Mouse (Mus musculus): Measurements from ENCODE around the gene Ap1m2. TPM values are rescaled to one million over a fixed set of nuclear protein-coding genes. Genes with fewer than 3 reads are reported as not detected.

The Ap1m2 gene
- polyA plus RNA-seq, 1 experiment from 2014 or later: 16.3 TPM

- peaks cover 10% of the 10 kb centered on the region for H3K36me3 ChIP-seq (replicated peaks; ENCODE audit: control insufficient read depth, insufficient read depth, low read depth, low read length)
- no peaks in the 10 kb centered on the region for H3K27me3 ChIP-seq (ENCODE audit: control insufficient read depth, insufficient read depth, low read length)
- H3K27ac ChIP-seq (replicated peaks; ENCODE audit: low read depth, low read length): no peak overlapping the region
- no peak overlapping the region for H3K9ac ChIP-seq (replicated peaks; ENCODE audit: low read length)
- H3K4me1 ChIP-seq (ENCODE audit: control insufficient read depth, insufficient read depth, low read length): peaks cover 4% of the 10 kb centered on the region; the same call in 1 of the 2 replicates
- 82% methylated on average over 3 of the region's 3 CpGs for WGBS
- ATAC-seq (replicated peaks; ENCODE audit: insufficient number of reproducible peaks, low FRiP score, low TSS enrichment, low read depth): no peak
- no peak overlapping the region for H3K4me3 ChIP-seq (ENCODE audit: low read depth, low read length)
- no peak for DNase-seq (ENCODE audit: low spot score)
- H3K9me3 ChIP-seq (replicated peaks; ENCODE audit: control insufficient read depth, low read length): no peaks in the 10 kb centered on the region
- no peak overlapping the region for H3K4me2 ChIP-seq (ENCODE audit: low read depth, low read length)
Observed at GRCm38 (mm10) chr9:21283994-21284393, 28.1 kb downstream of the Ap1m2 start.

- H3K36me3 ChIP-seq (replicated peaks; ENCODE audit: control insufficient read depth, insufficient read depth, low read depth, low read length): peaks cover 10% of the 10 kb centered on the region
- no peak overlapping the region for H3K27ac ChIP-seq (replicated peaks; ENCODE audit: low read depth, low read length)
- WGBS: 93% methylated on average over 5 of the region's 5 CpGs
- no peaks in the 10 kb centered on the region for H3K9me3 ChIP-seq (replicated peaks; ENCODE audit: control insufficient read depth, low read length)
- peaks cover 4% of the 10 kb centered on the region; the same call in 1 of the 2 replicates for H3K4me1 ChIP-seq (ENCODE audit: control insufficient read depth, insufficient read depth, low read length)
- no peak for ATAC-seq (replicated peaks; ENCODE audit: insufficient number of reproducible peaks, low FRiP score, low TSS enrichment, low read depth)
- no peak overlapping the region for H3K9ac ChIP-seq (replicated peaks; ENCODE audit: low read length)
- H3K4me2 ChIP-seq (ENCODE audit: low read depth, low read length): no peak overlapping the region
- H3K27me3 ChIP-seq (ENCODE audit: control insufficient read depth, insufficient read depth, low read length): no peaks in the 10 kb centered on the region
- DNase-seq (ENCODE audit: low spot score): no peak
- H3K4me3 ChIP-seq (ENCODE audit: low read depth, low read length): no peak overlapping the region
Observed at GRCm38 (mm10) chr9:21283591-21283990, 28.5 kb downstream of the Ap1m2 start.

- Histone ChIP-seq H3K27ac (replicated peaks; ENCODE audit: low read depth, low read length) (no peak overlapping the region), H3K9ac (replicated peaks; ENCODE audit: low read length) (no peak overlapping the region), H3K9me3 (replicated peaks; ENCODE audit: control insufficient read depth, low read length) (no peaks in the 10 kb centered on the region), H3K4me1 (ENCODE audit: control insufficient read depth, insufficient read depth, low read length) (no peaks in the 10 kb centered on the region), H3K4me2 (ENCODE audit: low read depth, low read length) (no peak overlapping the region), H3K4me3 (ENCODE audit: low read depth, low read length) (no peak overlapping the region), H3K27me3 (ENCODE audit: control insufficient read depth, insufficient read depth, low read length) (no peaks in the 10 kb centered on the region), H3K36me3 (replicated peaks; ENCODE audit: control insufficient read depth, insufficient read depth, low read depth, low read length) (peaks cover 15% of the 10 kb centered on the region)
- 94% methylated on average over 5 of the region's 5 CpGs for WGBS
- no peak for ATAC-seq (replicated peaks; ENCODE audit: insufficient number of reproducible peaks, low FRiP score, low TSS enrichment, low read depth)
- DNase-seq (ENCODE audit: low spot score): no peak
Observed at GRCm38 (mm10) chr9:21277776-21278175, 34.4 kb downstream of the Ap1m2 start.

GRCm38 (mm10) chr9:21276307-21276706, 35.8 kb downstream of the Ap1m2 start:
- H3K9me3 ChIP-seq (replicated peaks; ENCODE audit: control insufficient read depth, low read length): no peaks in the 10 kb centered on the region
- no peaks in the 10 kb centered on the region for H3K27me3 ChIP-seq (ENCODE audit: control insufficient read depth, insufficient read depth, low read length)
- no peak for ATAC-seq (replicated peaks; ENCODE audit: insufficient number of reproducible peaks, low FRiP score, low TSS enrichment, low read depth)
- H3K9ac ChIP-seq (replicated peaks; ENCODE audit: low read length): no peak overlapping the region
- WGBS: 94% methylated on average over 8 of the region's 8 CpGs
- H3K4me2 ChIP-seq (ENCODE audit: low read depth, low read length): no peak overlapping the region
- H3K4me1 ChIP-seq (ENCODE audit: control insufficient read depth, insufficient read depth, low read length): no peaks in the 10 kb centered on the region
- no peak overlapping the region for H3K4me3 ChIP-seq (ENCODE audit: low read depth, low read length)
- DNase-seq (ENCODE audit: low spot score): no peak
- H3K27ac ChIP-seq (replicated peaks; ENCODE audit: low read depth, low read length): no peak overlapping the region
- peaks cover 15% of the 10 kb centered on the region for H3K36me3 ChIP-seq (replicated peaks; ENCODE audit: control insufficient read depth, insufficient read depth, low read depth, low read length)

GRCm38 (mm10) chr9:21275727-21276126, 36.4 kb downstream of the Ap1m2 start:
- Histone ChIP-seq H3K4me1 (ENCODE audit: control insufficient read depth, insufficient read depth, low read length) (no peaks in the 10 kb centered on the region), H3K4me2 (ENCODE audit: low read depth, low read length) (no peak overlapping the region), H3K36me3 (replicated peaks; ENCODE audit: control insufficient read depth, insufficient read depth, low read depth, low read length) (peaks cover 15% of the 10 kb centered on the region), H3K4me3 (ENCODE audit: low read depth, low read length) (no peak overlapping the region), H3K27ac (replicated peaks; ENCODE audit: low read depth, low read length) (no peak overlapping the region), H3K27me3 (ENCODE audit: control insufficient read depth, insufficient read depth, low read length) (no peaks in the 10 kb centered on the region), H3K9me3 (replicated peaks; ENCODE audit: control insufficient read depth, low read length) (no peaks in the 10 kb centered on the region), H3K9ac (replicated peaks; ENCODE audit: low read length) (no peak overlapping the region)
- WGBS: 90% methylated on average over 12 of the region's 12 CpGs
- no peak for DNase-seq (ENCODE audit: low spot score)
- ATAC-seq (replicated peaks; ENCODE audit: insufficient number of reproducible peaks, low FRiP score, low TSS enrichment, low read depth): no peak

- DNase-seq (ENCODE audit: low spot score) (no peak), ATAC-seq (replicated peaks; ENCODE audit: insufficient number of reproducible peaks, low FRiP score, low TSS enrichment, low read depth) (no peak)
- no peak overlapping the region for H3K4me3 ChIP-seq (ENCODE audit: low read depth, low read length)
- H3K4me1 ChIP-seq (ENCODE audit: control insufficient read depth, insufficient read depth, low read length): no peaks in the 10 kb centered on the region
- H3K27ac ChIP-seq (replicated peaks; ENCODE audit: low read depth, low read length): no peak overlapping the region
- no peaks in the 10 kb centered on the region for H3K27me3 ChIP-seq (ENCODE audit: control insufficient read depth, insufficient read depth, low read length)
- no peak overlapping the region for H3K9ac ChIP-seq (replicated peaks; ENCODE audit: low read length)
- no peak overlapping the region for H3K4me2 ChIP-seq (ENCODE audit: low read depth, low read length)
- peaks cover 17% of the 10 kb centered on the region for H3K36me3 ChIP-seq (replicated peaks; ENCODE audit: control insufficient read depth, insufficient read depth, low read depth, low read length)
- no peaks in the 10 kb centered on the region for H3K9me3 ChIP-seq (replicated peaks; ENCODE audit: control insufficient read depth, low read length)
- WGBS: 85% methylated on average over 7 of the region's 7 CpGs
Observed at GRCm38 (mm10) chr9:21275013-21275710, 37.0 kb downstream of the Ap1m2 start.

- no peak overlapping the region for H3K4me2 ChIP-seq (ENCODE audit: low read depth, low read length)
- H3K4me1 ChIP-seq (ENCODE audit: control insufficient read depth, insufficient read depth, low read length): no peaks in the 10 kb centered on the region
- H3K36me3 ChIP-seq (replicated peaks; ENCODE audit: control insufficient read depth, insufficient read depth, low read depth, low read length): peaks cover 15% of the 10 kb centered on the region
- DNase-seq (ENCODE audit: low spot score) (no peak), ATAC-seq (replicated peaks; ENCODE audit: insufficient number of reproducible peaks, low FRiP score, low TSS enrichment, low read depth) (no peak)
- WGBS: 96% methylated on average over 3 of the region's 3 CpGs
- no peaks in the 10 kb centered on the region for H3K27me3 ChIP-seq (ENCODE audit: control insufficient read depth, insufficient read depth, low read length)
- no peak overlapping the region for H3K4me3 ChIP-seq (ENCODE audit: low read depth, low read length)
- no peak overlapping the region for H3K27ac ChIP-seq (replicated peaks; ENCODE audit: low read depth, low read length)
- no peaks in the 10 kb centered on the region for H3K9me3 ChIP-seq (replicated peaks; ENCODE audit: control insufficient read depth, low read length)
- no peak overlapping the region for H3K9ac ChIP-seq (replicated peaks; ENCODE audit: low read length)
Observed at GRCm38 (mm10) chr9:21274336-21274735, 37.8 kb downstream of the Ap1m2 start.

- Histone ChIP-seq H3K9me3 (replicated peaks; ENCODE audit: control insufficient read depth, low read length) (no peaks in the 10 kb centered on the region), H3K9ac (replicated peaks; ENCODE audit: low read length) (no peak overlapping the region), H3K36me3 (replicated peaks; ENCODE audit: control insufficient read depth, insufficient read depth, low read depth, low read length) (peaks cover 13% of the 10 kb centered on the region), H3K4me1 (ENCODE audit: control insufficient read depth, insufficient read depth, low read length) (no peaks in the 10 kb centered on the region), H3K4me2 (ENCODE audit: low read depth, low read length) (no peak overlapping the region), H3K27me3 (ENCODE audit: control insufficient read depth, insufficient read depth, low read length) (no peaks in the 10 kb centered on the region), H3K27ac (replicated peaks; ENCODE audit: low read depth, low read length) (no peak overlapping the region), H3K4me3 (ENCODE audit: low read depth, low read length) (no peak overlapping the region)
- ATAC-seq (replicated peaks; ENCODE audit: insufficient number of reproducible peaks, low FRiP score, low TSS enrichment, low read depth): no peak
- 79% methylated on average over 7 of the region's 7 CpGs for WGBS
- no peak for DNase-seq (ENCODE audit: low spot score)
Observed at GRCm38 (mm10) chr9:21273520-21274228, 38.5 kb downstream of the Ap1m2 start.

Data from embryonic facial prominence, embryonic 11.5 days (tissue).